Mouse (Mus musculus) heart, postnatal 0 days (tissue): ENCODE results near the gene Gps2. TPM values are rescaled to one million over a fixed set of nuclear protein-coding genes. Genes with fewer than 3 reads are reported as not detected.
A peak's percentile ranks its signal among the peaks of the same experiment; 100 is the strongest.

ENCODE experiments used
- ATAC-seq: fragments of 200-750 bp; cut with Nextera tagmentation; 2 replicates; pipeline ENCODE4 v1.8.0; 2017; ENCODE audit warnings: low read depth, moderate number of reproducible peaks, moderate library complexity; ENCODE audit not compliant: insufficient read depth
- DNase-seq: peaks from one replicate; pipeline ENCODE4 v3.0.0-alpha.2; 2016; ENCODE audit warnings: low spot score
- H3K27ac ChIP-seq: fragments of 300-500 bp; sonication (generic); 2 replicates; pipeline ENCODE4 v1.5.1; 2014; ENCODE audit warnings: low read depth, mild to moderate bottlenecking
- H3K27me3 ChIP-seq: fragments of 300-500 bp; sonication (generic); 2 replicates; pipeline ENCODE4 v1.6.1; 2014; ENCODE audit warnings: low read length, mixed read lengths; ENCODE audit not compliant: control insufficient read depth, insufficient read depth
- H3K36me3 ChIP-seq: fragments of 300-500 bp; sonication (generic); replicated peaks from 2 replicates; pipeline ENCODE4 v1.6.1; 2014; ENCODE audit warnings: low read length, mixed read lengths; ENCODE audit not compliant: control insufficient read depth, insufficient read depth
- H3K4me1 ChIP-seq: fragments of 300-500 bp; sonication (generic); 2 replicates; pipeline ENCODE4 v1.6.1; 2014; ENCODE audit warnings: antibody characterized with exemption; ENCODE audit not compliant: control insufficient read depth, insufficient read depth
- H3K4me2 ChIP-seq: fragments of 300-500 bp; sonication (generic); 2 replicates; pipeline ENCODE4 v1.6.1; 2014; ENCODE audit warnings: low read depth, mild to moderate bottlenecking, low read length, moderate library complexity
- H3K4me3 ChIP-seq: fragments of 300-500 bp; sonication (generic); 2 replicates; pipeline ENCODE4 v1.5.1; 2014; ENCODE audit warnings: low read depth, low read length
- H3K9ac ChIP-seq: fragments of 300-500 bp; sonication (generic); replicated peaks from 2 replicates; pipeline ENCODE4 v1.6.1; 2014; ENCODE audit warnings: low read depth, low read length, mixed read lengths
- H3K9me3 ChIP-seq: fragments of 300-500 bp; sonication (generic); replicated peaks from 2 replicates; pipeline ENCODE4 v1.6.1; 2016; ENCODE audit warnings: low read length; ENCODE audit not compliant: control insufficient read depth
- CTCF ChIP-seq: IDR thresholded peaks from 2 replicates; pipeline ENCODE4 v1.5.1; 2016; ENCODE audit warnings: antibody characterized with exemption, control low read depth, low read depth
- EP300 ChIP-seq: IDR thresholded peaks from 2 replicates; pipeline ENCODE4 v1.6.1; 2016; ENCODE audit warnings: antibody characterized with exemption, low read depth
- WGBS: fragments of 180-500 bp; shearing (Covaris S2); extraction: QIAGEN DNeasy Blood & Tissue Kit; methylation state at CpG from one replicate; pipeline ENCODE4 v1.1.7; 2014; 5-methylcytosine and 5-hydroxymethylcytosine counted together
- polyA plus RNA-seq: library from polyadenylated mRNA; unstranded; fragments of >200 nt; fragmentation: Nextera tagmentation; extraction: Ambion mirVana; gene quantifications from 2 replicates; pipeline ENCODE4 v1.2.1, GENCODE M21; 2015
- total RNA-seq: library from RNA; depleted of rRNA; stranded (reverse); fragments of >200 nt; gene quantifications from 2 replicates; pipeline ENCODE4 v1.2.3, GENCODE M21; 2014; ENCODE audit warnings: low replicate concordance

Gene Gps2
- total and polyA plus RNA-seq, 2 experiments from 2014 or later = 37.1 to 48.6 TPM

GRCm38 (mm10) chr11:69901406-69901846 lies 12.3 kb upstream of the Gps2 start:
- ATAC-seq (peak; percentile 85), DNase-seq (peak; percentile 98)
- Histone ChIP-seq H3K27ac (peak overlapping the region; percentile 95), H3K9me3 (no peaks in the 10 kb centered on the region), H3K4me1 (peaks cover 18% of the 10 kb centered on the region; the same call in 1 of the 2 replicates), H3K27me3 (no peaks in the 10 kb centered on the region), H3K36me3 (peaks cover 24% of the 10 kb centered on the region), H3K9ac (peak overlapping the region; percentile 85), H3K4me2 (peak overlapping the region; percentile 83), H3K4me3 (peak overlapping the region; percentile 72)
- WGBS = under 1% methylated on average over 42 of the region's 42 CpGs
- no peak for TF ChIP-seq CTCF
- TF ChIP-seq EP300 = 0 out of 2 replicates have a peak, but pooled peaks have one; percentile 38

- peaks cover 18% of the 10 kb centered on the region; the same call in 1 of the 2 replicates for H3K4me1 ChIP-seq
- 1% methylated on average over 38 of the region's 39 CpGs for WGBS
- peaks cover 30% of the 10 kb centered on the region for H3K36me3 ChIP-seq
- ATAC-seq = peak; percentile 3
- TF ChIP-seq CTCF (no peak), EP300 (no peak)
- peak overlapping the region; percentile 72 for H3K4me3 ChIP-seq
- H3K4me2 ChIP-seq = peak overlapping the region; percentile 83
- H3K27me3 ChIP-seq = no peaks in the 10 kb centered on the region
- no peaks in the 10 kb centered on the region for H3K9me3 ChIP-seq
- peak overlapping the region; percentile 85 for H3K9ac ChIP-seq
- DNase-seq = no peak
- H3K27ac ChIP-seq = peak overlapping the region; percentile 95
Observed at GRCm38 (mm10) chr11:69901993-69902392, 11.7 kb upstream of the Gps2 start.

- no peaks in the 10 kb centered on the region for H3K9me3 ChIP-seq
- peak overlapping the region; percentile 85; the same call in 1 of the 2 replicates for H3K9ac ChIP-seq
- DNase-seq (no peak), ATAC-seq (no peak)
- H3K27me3 ChIP-seq = no peaks in the 10 kb centered on the region
- 81% methylated on average over 13 of the region's 13 CpGs for WGBS
- peaks cover 18% of the 10 kb centered on the region; the same call in 1 of the 2 replicates for H3K4me1 ChIP-seq
- no peak for TF ChIP-seq EP300
- no peak for TF ChIP-seq CTCF
- H3K27ac ChIP-seq = no peak overlapping the region; the same call in 1 of the 2 replicates
- peaks cover 40% of the 10 kb centered on the region for H3K36me3 ChIP-seq
- peak overlapping the region; percentile 72; the same call in 1 of the 2 replicates for H3K4me3 ChIP-seq
- H3K4me2 ChIP-seq = 0 out of 2 replicates have a peak overlapping the region, but pooled peaks have one; percentile 83
Observed at GRCm38 (mm10) chr11:69902972-69903371, 10.7 kb upstream of the Gps2 start.

GRCm38 (mm10) chr11:69904311-69904710 lies 9.4 kb upstream of the Gps2 start:
- no peak overlapping the region for H3K4me2 ChIP-seq
- H3K4me3 ChIP-seq = no peak overlapping the region
- no peak overlapping the region for H3K27ac ChIP-seq
- H3K36me3 ChIP-seq = peaks cover 53% of the 10 kb centered on the region
- ATAC-seq = no peak
- H3K4me1 ChIP-seq = peaks cover 18% of the 10 kb centered on the region; the same call in 1 of the 2 replicates
- H3K9ac ChIP-seq = no peak overlapping the region
- no peaks in the 10 kb centered on the region for H3K9me3 ChIP-seq
- no peaks in the 10 kb centered on the region for H3K27me3 ChIP-seq
- no peak for TF ChIP-seq CTCF
- TF ChIP-seq EP300 = no peak
- 94% methylated on average over 9 of the region's 9 CpGs for WGBS
- no peak for DNase-seq

GRCm38 (mm10) chr11:69908645-69909044 lies 5.0 kb upstream of the Gps2 start:
- H3K36me3 ChIP-seq = peaks cover 88% of the 10 kb centered on the region
- no peak overlapping the region for H3K4me3 ChIP-seq
- no peaks in the 10 kb centered on the region for H3K9me3 ChIP-seq
- TF ChIP-seq CTCF (no peak), EP300 (no peak)
- H3K4me2 ChIP-seq = no peak overlapping the region
- DNase-seq = no peak
- H3K27ac ChIP-seq = no peak overlapping the region
- no peaks in the 10 kb centered on the region for H3K27me3 ChIP-seq
- no peak overlapping the region for H3K9ac ChIP-seq
- no peak for ATAC-seq
- 93% methylated on average over 11 of the region's 11 CpGs for WGBS
- peaks cover 4% of the 10 kb centered on the region for H3K4me1 ChIP-seq

- Histone ChIP-seq H3K36me3 (peaks cover 82% of the 10 kb centered on the region), H3K9ac (no peak overlapping the region), H3K27me3 (no peaks in the 10 kb centered on the region), H3K9me3 (no peaks in the 10 kb centered on the region), H3K4me2 (no peak overlapping the region), H3K4me1 (peaks cover 4% of the 10 kb centered on the region), H3K4me3 (no peak overlapping the region), H3K27ac (no peak overlapping the region)
- DNase-seq = no peak
- TF ChIP-seq CTCF (no peak), EP300 (no peak)
- 92% methylated on average over 5 of the region's 5 CpGs for WGBS
- ATAC-seq = no peak
Observed at GRCm38 (mm10) chr11:69909174-69909573, 4.5 kb upstream of the Gps2 start.
